ENCODE assay signal across 22 mouse cellular contexts in genomic region chr5:20678573-20678972, GRCm38 (mm10).
A peak's percentile ranks its signal among the peaks of the same experiment; 100 is the strongest.
DNase-seq lines count a peak whose midpoint lies in the region; ATAC-seq and TF ChIP-seq lines count a peak whose summit lies in the region.
"Had no signal": no experiment of that assay in that cellular context is flagged by ENCODE, and none has a peak within 500 bp of the region (broad histone marks: within the 10 kb centered on the region; RNA-seq: fewer than 3 reads in every experiment).

No protein-coding gene starts in this region.

- ATAC-seq in embryonic facial prominence, embryonic 11.5 days (replicated peaks; ENCODE audit: insufficient number of reproducible peaks, low FRiP score, low TSS enrichment, low read depth): no peak
- ATAC-seq in midbrain, embryonic 11.5 days (ENCODE audit: low FRiP score): no peak
- no peak for ATAC-seq in midbrain, postnatal 0 days (ENCODE audit: low FRiP score)
- ATAC-seq: activated CD4-positive, CD25-positive, alpha-beta regulatory T cell, adult 4 months; forebrain, embryonic 13.5 days; forebrain, embryonic 15.5 days; forebrain, postnatal 0 days; Patski had no signal

- H3K36me3 ChIP-seq in embryonic facial prominence, embryonic 11.5 days (replicated peaks; ENCODE audit: control insufficient read depth, insufficient read depth, low read depth, low read length): no peaks in the 10 kb centered on the region
- H3K36me3 ChIP-seq in embryonic facial prominence, embryonic 10.5 days (replicated peaks): no peaks in the 10 kb centered on the region
- no peaks in the 10 kb centered on the region for H3K36me3 ChIP-seq in midbrain, embryonic 11.5 days (ENCODE audit: control insufficient read depth, insufficient read depth, low read length)
- H3K36me3 ChIP-seq in midbrain, postnatal 0 days (ENCODE audit: insufficient read depth, low read length): no peaks in the 10 kb centered on the region
- H3K36me3 ChIP-seq: embryonic facial prominence, embryonic 12.5 days; forebrain, embryonic 15.5 days; G1E had no signal

- TF ChIP-seq CTCF in midbrain, postnatal 0 days (IDR thresholded peaks at IDR 0.05): no peak

- no peak overlapping the region for H3K4me2 ChIP-seq in embryonic facial prominence, embryonic 11.5 days (ENCODE audit: low read depth, low read length)
- no peak overlapping the region for H3K4me2 ChIP-seq in midbrain, embryonic 11.5 days
- H3K4me2 ChIP-seq in midbrain, postnatal 0 days (ENCODE audit: low read depth, low read length, poor library complexity, severe bottlenecking): no peak overlapping the region
- H3K4me2 ChIP-seq: embryonic facial prominence, embryonic 12.5 days; forebrain, embryonic 13.5 days; forebrain, embryonic 15.5 days had no signal

- no peak overlapping the region for H3K27ac ChIP-seq in embryonic facial prominence, embryonic 11.5 days (replicated peaks; ENCODE audit: low read depth, low read length)
- no peak overlapping the region for H3K27ac ChIP-seq in embryonic facial prominence, embryonic 10.5 days (replicated peaks)
- H3K27ac ChIP-seq in midbrain, embryonic 11.5 days (ENCODE audit: low read depth, low read length): no peak overlapping the region
- H3K27ac ChIP-seq in midbrain, postnatal 0 days (ENCODE audit: low read depth, low read length): no peak overlapping the region
- H3K27ac ChIP-seq: embryonic facial prominence, embryonic 12.5 days; forebrain, embryonic 13.5 days; forebrain, embryonic 15.5 days had no signal

- peaks cover 2% of the 10 kb centered on the region for H3K4me1 ChIP-seq in embryonic facial prominence, embryonic 11.5 days (ENCODE audit: control insufficient read depth, insufficient read depth, low read length)
- peaks cover 55% of the 10 kb centered on the region for H3K4me1 ChIP-seq in embryonic facial prominence, embryonic 10.5 days
- peaks cover 4% of the 10 kb centered on the region; the same call in 1 of the 2 replicates for H3K4me1 ChIP-seq in midbrain, embryonic 11.5 days (ENCODE audit: control insufficient read depth, insufficient read depth, low read length)
- H3K4me1 ChIP-seq in midbrain, postnatal 0 days (ENCODE audit: insufficient read depth, low read length): no peaks in the 10 kb centered on the region; the same call in 1 of the 2 replicates

- H3K4me3 ChIP-seq in embryonic facial prominence, embryonic 11.5 days (ENCODE audit: low read depth, low read length): no peak overlapping the region
- H3K4me3 ChIP-seq in embryonic facial prominence, embryonic 10.5 days: no peak overlapping the region
- no peak overlapping the region for H3K4me3 ChIP-seq in midbrain, embryonic 11.5 days (ENCODE audit: low read depth, low read length)
- no peak overlapping the region for H3K4me3 ChIP-seq in midbrain, postnatal 0 days (ENCODE audit: low read depth, low read length)
- H3K4me3 ChIP-seq: embryonic facial prominence, embryonic 12.5 days; forebrain, embryonic 13.5 days; forebrain, embryonic 15.5 days had no signal

- no peak overlapping the region for H3K9ac ChIP-seq in embryonic facial prominence, embryonic 11.5 days (replicated peaks; ENCODE audit: low read length)
- no peak overlapping the region for H3K9ac ChIP-seq in midbrain, embryonic 11.5 days (ENCODE audit: low read length)
- H3K9ac ChIP-seq in midbrain, postnatal 0 days (replicated peaks; ENCODE audit: low read length, poor library complexity, severe bottlenecking): no peak overlapping the region
- H3K9ac ChIP-seq: embryonic facial prominence, embryonic 12.5 days; forebrain, embryonic 13.5 days; forebrain, embryonic 15.5 days; forebrain, postnatal 0 days had no signal

- peak; percentile 32 for DNase-seq in embryonic facial prominence, embryonic 11.5 days (ENCODE audit: low spot score)
- no peak for DNase-seq in embryonic facial prominence, embryonic 10.5 days (ENCODE audit: low spot score)
- DNase-seq in midbrain, embryonic 11.5 days (ENCODE audit: low spot score, missing footprints): peak; percentile 78
- no peak for DNase-seq in midbrain, postnatal 0 days (ENCODE audit: low spot score)
- DNase-seq in R1 (ENCODE audit: low read depth, low spot score): peak; percentile 90
- no peak for DNase-seq in neural tube, embryonic 10.5 days (ENCODE audit: extremely low spot score, low spot score)
- DNase-seq in kidney, adult 9 months: no peak
- DNase-seq: adrenal gland, adult 8-10 months; adrenal gland, postnatal 14 days; adrenal gland, postnatal 36 days; cerebellum, adult 11-12 months; cerebellum, adult 2 months; cerebellum, adult 9-10 months; cerebellum, postnatal 10 days; cerebellum, postnatal 25 days; forebrain, postnatal 0 days had no signal

- H3K9me3 ChIP-seq in embryonic facial prominence, embryonic 11.5 days (replicated peaks; ENCODE audit: control insufficient read depth, low read length): no peaks in the 10 kb centered on the region
- H3K9me3 ChIP-seq in embryonic facial prominence, embryonic 10.5 days: no peaks in the 10 kb centered on the region
- H3K9me3 ChIP-seq in midbrain, embryonic 11.5 days (ENCODE audit: control insufficient read depth, low read length): no peaks in the 10 kb centered on the region
- no peaks in the 10 kb centered on the region for H3K9me3 ChIP-seq in midbrain, postnatal 0 days (ENCODE audit: low read length)
- H3K9me3 ChIP-seq: embryonic facial prominence, embryonic 12.5 days; forebrain, embryonic 13.5 days; forebrain, embryonic 15.5 days; G1E had no signal

- WGBS in embryonic facial prominence, embryonic 11.5 days: 40% methylated on average over 3 of the region's 3 CpGs
- WGBS in embryonic facial prominence, embryonic 10.5 days: 49% methylated on average over 3 of the region's 3 CpGs
- 63% methylated on average over 3 of the region's 3 CpGs for WGBS in midbrain, embryonic 11.5 days
- 69% methylated on average over 3 of the region's 3 CpGs for WGBS in midbrain, postnatal 0 days

- H3K27me3 ChIP-seq in embryonic facial prominence, embryonic 11.5 days (ENCODE audit: control insufficient read depth, insufficient read depth, low read length): no peaks in the 10 kb centered on the region
- H3K27me3 ChIP-seq in embryonic facial prominence, embryonic 10.5 days (replicated peaks; ENCODE audit: low read depth, poor library complexity, severe bottlenecking): no peaks in the 10 kb centered on the region
- no peaks in the 10 kb centered on the region for H3K27me3 ChIP-seq in midbrain, embryonic 11.5 days (ENCODE audit: control insufficient read depth, insufficient read depth, low read length)
- H3K27me3 ChIP-seq in midbrain, postnatal 0 days (ENCODE audit: insufficient read depth, low read length): no peaks in the 10 kb centered on the region
- H3K27me3 ChIP-seq: embryonic facial prominence, embryonic 12.5 days; forebrain, embryonic 13.5 days; forebrain, embryonic 15.5 days; Patski had no signal

Comparison
In these comparisons a context has a peak if more than half of its experiments do, and no peak if none do; other contexts are left out.
1. DNase-seq: peak in embryonic facial prominence, embryonic 11.5 days (single experiment), midbrain, embryonic 11.5 days (single experiment) and R1 (single experiment); none in embryonic facial prominence, embryonic 10.5 days (single experiment), midbrain, postnatal 0 days (single experiment), neural tube, embryonic 10.5 days (single experiment) and kidney, adult 9 months (single experiment).